Mouse (Mus musculus) lung, postnatal 14 days (tissue): ENCODE data around the gene Ccdc47.

Experiments
- DNase-seq: peaks from one replicate; pipeline ENCODE4 v3.0.0; 2021

Ccdc47 gene

GRCm38 (mm10) chr11:106195341-106195740 is 20.8 kb downstream of the Ccdc47 start:
- no peak for DNase-seq

DNA sequence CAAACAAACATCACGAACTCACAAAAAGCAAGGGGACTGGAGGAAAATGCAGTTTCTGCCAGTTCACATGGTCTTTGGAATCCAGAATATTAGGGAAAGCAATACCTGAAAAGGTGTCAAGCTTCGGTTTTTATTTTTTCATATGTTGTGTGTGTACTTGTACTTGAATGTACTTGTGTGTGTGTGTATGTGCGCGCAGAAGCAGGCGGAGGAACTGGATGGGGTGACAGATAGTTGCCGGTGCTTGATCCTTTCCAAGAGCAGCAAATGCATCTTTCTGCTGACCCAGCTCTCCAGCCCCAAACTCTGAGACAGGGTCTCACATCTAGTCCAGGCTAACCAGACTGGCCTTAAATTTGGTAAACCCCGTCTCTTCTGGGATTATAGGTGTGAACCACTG is 21.3 kb downstream of the Ccdc47 start:
- no peak for DNase-seq

DNA sequence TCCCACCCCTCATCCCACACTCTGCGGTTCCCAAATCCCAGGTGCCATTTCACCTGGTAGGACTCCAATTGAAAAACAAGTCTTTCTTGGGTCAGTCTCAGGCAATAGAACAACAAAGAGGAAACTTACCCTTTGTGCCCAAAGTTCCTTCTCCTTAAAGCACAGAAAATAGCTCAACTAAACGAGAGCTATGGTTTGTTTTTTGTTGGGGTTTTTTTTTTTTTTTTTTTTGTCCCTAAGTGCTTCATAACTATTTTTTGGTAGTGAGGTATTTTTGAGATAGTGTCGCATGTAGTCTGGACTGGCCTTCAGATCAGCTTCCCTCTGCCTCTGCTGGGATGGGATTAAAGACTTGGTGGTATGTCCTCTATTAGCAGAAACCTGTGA is 22.0 kb downstream of the Ccdc47 start:
- no peak for DNase-seq

GRCm38 (mm10) chr11:106193371-106194154 is 22.6 kb downstream of the Ccdc47 start:
- DNase-seq: peak; percentile 98

- DNase-seq: no peak
Measured at GRCm38 (mm10) chr11:106192657-106193370, 23.3 kb downstream of the Ccdc47 start.

GRCm38 (mm10) chr11:106192241-106192640 is 23.9 kb downstream of the Ccdc47 start:
- no peak for DNase-seq

DNA sequence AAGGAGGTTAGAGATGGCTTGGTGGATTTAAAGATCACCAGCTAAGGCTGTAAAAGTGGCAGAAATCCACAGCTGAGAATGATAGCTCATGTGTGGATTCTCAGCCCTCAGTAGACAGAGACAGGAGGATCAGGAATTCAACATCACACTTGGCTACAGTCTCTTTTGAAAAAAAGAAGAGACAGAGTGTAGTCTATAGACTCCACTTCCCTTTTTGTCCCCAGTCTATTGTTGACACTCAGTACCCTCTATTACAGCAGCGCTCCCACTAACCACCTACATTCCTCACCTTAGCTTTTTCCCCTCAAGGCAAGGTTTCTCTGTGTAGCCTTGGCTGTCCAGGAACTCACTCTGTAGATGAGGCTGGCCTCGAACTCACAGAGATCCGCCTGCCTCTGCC is 24.4 kb downstream of the Ccdc47 start:
- no peak for DNase-seq

- no peak for DNase-seq
Measured at GRCm38 (mm10) chr11:106187326-106187725, 28.8 kb downstream of the Ccdc47 start.

DNA sequence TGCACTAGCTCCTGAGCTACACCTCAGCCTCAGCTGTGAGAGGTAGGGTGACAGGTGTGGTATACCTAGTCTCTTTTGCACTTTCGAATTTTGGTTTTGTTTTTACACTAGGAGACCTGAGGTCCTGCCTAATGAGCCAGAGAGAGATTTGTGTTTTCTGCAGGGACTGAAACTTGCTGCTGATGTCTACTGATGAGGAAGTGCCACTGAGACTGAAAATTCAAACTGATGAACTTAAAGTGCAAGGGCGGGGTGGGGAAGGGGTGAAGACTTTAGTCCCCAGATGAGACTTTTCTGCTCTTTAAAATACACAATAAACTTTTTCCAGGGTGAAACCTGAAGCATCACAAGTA is 35.7 kb downstream of the Ccdc47 start:
- DNase-seq: no peak

GRCm38 (mm10) chr11:106179711-106180448 is 36.3 kb downstream of the Ccdc47 start:
- DNase-seq: no peak

DNA sequence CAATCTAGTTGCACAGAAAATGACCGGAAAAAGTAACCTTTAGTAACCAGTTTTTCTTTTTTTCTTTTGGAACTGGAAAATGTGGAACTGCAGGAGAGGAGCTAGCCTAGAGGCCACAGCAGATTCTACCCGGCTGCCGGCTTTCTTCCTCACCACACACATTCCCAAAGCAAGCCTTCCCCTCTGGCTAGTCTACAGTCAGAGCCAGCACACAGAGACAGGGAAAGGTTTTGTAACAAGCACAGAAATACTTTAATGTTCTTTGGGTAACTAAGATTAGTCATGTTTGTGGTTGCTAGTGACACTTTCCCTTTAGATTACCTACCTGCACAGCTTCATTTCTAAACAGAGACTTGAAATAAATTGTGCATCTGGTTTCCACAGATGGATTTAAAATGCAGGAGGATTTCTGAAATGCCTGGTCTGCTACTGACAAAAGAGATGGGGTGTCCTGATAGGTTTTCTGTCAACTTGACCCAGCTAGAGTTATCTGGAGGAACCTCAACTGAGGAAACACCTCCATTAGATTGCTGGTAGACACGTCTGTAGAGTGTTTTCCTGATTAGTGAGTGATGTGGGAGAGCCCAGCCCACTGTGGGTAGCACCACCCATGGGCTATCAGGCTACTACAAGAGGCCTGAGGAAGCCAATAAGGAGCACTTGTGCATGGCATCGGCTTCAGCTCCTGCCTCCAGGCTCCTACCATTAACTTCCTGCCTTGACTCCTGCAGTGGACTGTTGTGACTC is 37.9 kb downstream of the Ccdc47 start:
- DNase-seq: no peak

DNA sequence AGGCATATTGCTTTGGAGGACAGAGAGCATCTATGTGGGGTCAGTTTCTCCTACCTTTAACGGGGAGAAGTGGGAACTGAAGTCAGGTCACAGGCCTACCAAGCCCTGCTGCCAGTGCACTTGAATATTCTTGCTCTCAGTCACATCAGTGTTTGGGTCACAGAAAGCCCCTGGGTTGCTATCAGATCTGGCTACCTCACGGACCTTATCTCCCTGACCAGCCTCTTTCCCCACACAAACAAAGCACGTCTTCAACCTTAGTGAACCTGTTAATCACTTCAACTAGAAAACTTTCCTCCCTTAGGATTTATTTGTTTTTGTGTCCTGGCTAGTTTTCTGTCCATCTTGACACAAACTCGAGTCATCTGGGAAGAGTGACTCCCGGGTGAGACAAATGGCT is 39.8 kb downstream of the Ccdc47 start:
- no peak for DNase-seq

DNA sequence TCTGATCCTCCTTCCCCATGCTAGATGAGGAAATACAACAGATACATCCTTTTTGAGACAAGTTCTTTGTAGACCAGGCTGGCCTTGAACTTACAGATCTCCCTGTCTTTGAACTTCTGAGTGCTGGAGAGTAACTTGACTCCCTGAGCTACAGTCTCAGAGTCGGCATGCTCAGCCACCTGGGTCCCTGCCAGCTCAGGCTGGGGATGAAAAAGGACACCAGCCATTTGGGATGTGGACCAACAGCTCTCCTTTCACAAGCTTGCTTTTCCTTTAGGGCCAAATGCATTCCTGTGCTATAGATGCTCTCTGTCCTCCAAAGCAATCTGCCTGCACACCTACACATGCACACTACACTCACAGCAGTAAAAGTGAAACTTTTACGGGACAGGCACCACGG is 41.1 kb downstream of the Ccdc47 start:
- DNase-seq: no peak

GRCm38 (mm10) chr11:106174372-106174771 is 41.8 kb downstream of the Ccdc47 start:
- no peak for DNase-seq

- no peak for DNase-seq
Measured at GRCm38 (mm10) chr11:106173228-106173627, 42.9 kb downstream of the Ccdc47 start.

DNA sequence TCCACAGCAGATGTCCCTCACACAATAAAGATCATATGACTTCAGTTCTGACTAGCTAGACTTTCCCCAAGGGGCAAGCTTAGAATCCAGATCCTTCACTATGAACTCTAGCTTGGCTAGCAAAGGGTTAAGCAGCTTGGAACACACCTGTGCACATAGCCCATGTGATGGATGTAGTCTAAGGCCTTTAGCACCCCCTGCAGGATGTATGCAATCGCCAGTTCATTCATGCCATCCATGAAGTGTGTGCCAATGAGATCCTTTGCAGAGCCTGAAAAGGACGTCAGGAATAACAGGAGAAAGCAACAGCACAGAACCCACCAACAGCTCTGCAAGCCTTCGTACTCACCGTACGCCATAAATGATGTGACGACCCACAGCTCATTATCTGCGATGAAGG is 45.3 kb downstream of the Ccdc47 start:
- peak; percentile 63 for DNase-seq

DNA sequence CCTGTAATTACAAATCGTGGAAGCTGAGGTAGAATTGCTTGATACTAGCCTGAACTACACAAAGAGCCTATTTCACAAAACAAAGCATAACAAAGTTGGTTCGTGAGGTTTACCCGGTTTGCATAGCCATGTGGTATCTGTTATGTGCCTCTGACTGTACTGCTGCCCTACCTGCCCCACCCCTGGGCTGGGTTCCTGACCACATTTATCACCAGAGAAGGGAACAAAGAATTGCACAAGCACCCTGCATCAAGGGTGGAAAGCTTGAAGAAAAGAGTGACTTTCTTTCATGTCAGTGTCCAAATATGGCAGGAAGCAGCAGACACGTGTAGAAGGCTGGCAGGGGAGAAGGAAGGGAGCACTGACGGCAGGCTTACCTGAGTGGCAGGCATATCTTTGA is 48.7 kb downstream of the Ccdc47 start:
- no peak for DNase-seq

- no peak for DNase-seq
Measured at GRCm38 (mm10) chr11:106164601-106165180, 51.5 kb downstream of the Ccdc47 start.

DNA sequence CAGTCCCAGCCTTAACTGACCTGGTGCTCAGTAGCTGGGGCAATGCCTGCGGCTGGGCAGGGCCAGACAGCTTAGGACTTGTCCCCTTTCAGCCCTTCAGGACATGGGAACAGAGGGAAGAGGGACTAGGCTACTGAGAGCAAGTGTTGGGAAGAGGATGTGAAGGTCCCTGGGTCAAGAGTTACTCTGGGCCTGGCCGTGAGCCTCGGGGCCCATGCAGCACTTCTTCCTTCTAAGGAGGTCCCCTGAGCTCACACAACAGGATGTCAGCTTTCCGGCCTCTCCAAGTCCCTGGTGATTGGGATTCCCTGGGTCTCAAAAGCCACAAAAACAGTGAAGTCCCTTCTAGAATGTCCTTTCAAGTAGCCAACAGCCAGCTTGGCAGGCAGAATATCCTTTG is 52.6 kb downstream of the Ccdc47 start:
- DNase-seq: no peak

DNA sequence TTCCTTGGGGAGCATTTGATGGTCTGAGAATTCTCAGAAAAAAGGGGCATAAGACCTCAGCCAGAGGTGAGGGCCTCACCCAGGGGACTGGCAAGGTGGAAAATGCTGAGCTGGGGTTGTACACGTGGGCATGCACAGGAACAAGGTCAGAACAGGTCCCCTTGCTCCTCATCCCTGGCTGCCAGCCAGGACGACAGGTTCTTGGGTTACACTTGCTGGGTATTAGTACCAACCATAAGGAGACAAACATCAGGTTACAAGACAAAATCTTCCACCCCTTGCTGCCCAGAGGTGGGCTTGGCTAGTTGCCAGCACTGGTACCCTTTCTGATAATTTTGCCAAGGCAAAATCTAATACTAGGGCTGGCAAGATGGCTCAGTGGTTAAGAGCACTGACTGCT is 53.9 kb downstream of the Ccdc47 start:
- no peak for DNase-seq

DNA sequence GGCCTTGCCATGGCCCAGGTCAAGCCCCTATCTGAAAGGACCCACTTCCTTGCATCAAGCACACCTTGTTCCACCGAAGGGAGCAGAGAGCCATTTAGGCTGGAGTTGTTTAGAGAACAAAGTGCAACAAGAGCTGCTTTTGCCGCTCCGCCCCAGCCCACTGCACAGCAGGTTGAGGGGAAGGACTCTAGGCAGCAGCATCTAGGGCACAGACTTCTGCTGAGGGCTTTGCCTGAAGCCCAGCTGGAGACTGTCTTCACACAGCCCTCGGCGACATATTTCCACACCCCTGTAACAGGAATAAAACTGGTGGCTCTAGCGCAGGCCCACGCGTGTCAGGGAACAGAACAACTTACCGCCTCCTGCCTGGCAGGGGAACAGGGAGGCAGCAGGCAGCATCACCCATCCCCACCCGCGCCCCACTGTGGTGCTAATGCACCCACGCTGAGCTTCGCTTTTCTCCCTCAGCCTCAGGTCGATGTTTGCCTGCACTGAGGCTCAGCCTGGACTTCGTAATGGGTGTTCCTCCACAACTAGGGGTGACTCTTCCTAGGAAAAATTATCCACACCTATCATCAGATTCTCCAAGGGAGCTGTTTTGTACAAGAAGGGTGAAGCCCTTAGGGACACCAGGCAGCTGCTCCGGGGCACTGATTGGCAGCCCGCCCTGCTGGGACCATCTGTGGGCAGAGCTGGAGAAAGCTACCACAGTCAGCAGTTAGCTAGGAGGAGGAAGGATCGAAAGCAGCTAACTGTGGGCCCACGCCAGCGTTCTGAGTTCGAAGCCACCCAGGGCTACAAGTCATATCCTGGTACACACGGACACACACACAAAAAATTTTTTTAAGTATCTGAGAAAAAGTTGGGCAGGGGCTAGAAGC is 55.1 kb downstream of the Ccdc47 start, which contains the start of the genes Gm10840 and Limd2:
Gm10840 (plus strand) TSS at position 10 of the 881 bp plus-strand sequence.
Limd2 (minus strand) TSS at position 20 of the 881 bp plus-strand sequence.
- DNase-seq: peak; percentile 60
